In the genomic region with DNA sequence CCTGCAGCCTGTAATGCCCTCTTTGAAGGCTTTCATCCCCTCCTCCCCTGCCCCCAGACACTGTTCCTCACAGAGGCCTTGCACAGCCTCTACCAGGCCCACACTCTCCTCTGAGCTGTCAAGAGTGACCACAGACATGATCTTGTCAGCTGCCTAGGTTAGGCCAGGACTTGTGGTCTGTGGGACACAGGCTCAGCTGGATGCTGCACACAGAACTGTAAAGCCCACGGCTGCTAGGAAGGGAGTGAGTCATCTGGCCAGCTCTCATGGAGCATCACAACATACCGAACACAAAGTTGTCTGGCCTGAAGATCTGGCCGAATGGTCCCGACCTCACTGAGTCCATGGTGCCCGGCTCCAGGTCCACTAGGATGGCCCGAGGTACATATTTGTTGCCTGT, we compare ENCODE assay signal across 10 mouse cellular contexts. TPM values are rescaled to one million over a fixed set of nuclear protein-coding genes. Genes with fewer than 3 reads are reported as not detected.
DNase-seq lines count a peak whose midpoint lies in the region; ATAC-seq and TF ChIP-seq lines count a peak whose summit lies in the region.
"Not testable (repeated sequence)": the region's sequence is repeated elsewhere in the genome, so short reads cannot be mapped to it uniquely, and the experiment has no call there.
"Had no signal": no experiment of that assay in that cellular context is flagged by ENCODE, and none has a peak within 500 bp of the region (broad histone marks: within the 10 kb centered on the region; RNA-seq: fewer than 3 reads in every experiment).

No protein-coding gene starts in this region.

- not testable (repeated sequence) for H3K27me3 ChIP-seq in embryonic facial prominence, embryonic 13.5 days; forebrain, postnatal 0 days (ENCODE audit: insufficient read depth, low read length); hindbrain, embryonic 12.5 days; intestine, embryonic 16.5 days (replicated peaks; ENCODE audit: control insufficient read depth, insufficient read depth, low read length); megakaryocyte, embryonic 14.5 days (replicated peaks); midbrain, embryonic 16.5 days (ENCODE audit: control insufficient read depth, insufficient read depth, low read depth, low read length); neural tube, embryonic 15.5 days (replicated peaks)

- H3K36me3 ChIP-seq in embryonic facial prominence, embryonic 13.5 days = peaks cover 12% of the 10 kb centered on the region
- H3K36me3 ChIP-seq in forebrain, postnatal 0 days (ENCODE audit: insufficient read depth); intestine, embryonic 16.5 days (ENCODE audit: control insufficient read depth, insufficient read depth, low read length); midbrain, embryonic 16.5 days (ENCODE audit: control insufficient read depth, insufficient read depth, low read length): not testable (repeated sequence)
- H3K36me3 ChIP-seq in hindbrain, embryonic 12.5 days = peaks cover 17% of the 10 kb centered on the region
- peaks cover 43% of the 10 kb centered on the region for H3K36me3 ChIP-seq in megakaryocyte, embryonic 14.5 days (replicated peaks; ENCODE audit: low read length)
- H3K36me3 ChIP-seq in neural tube, embryonic 15.5 days = peaks cover 16% of the 10 kb centered on the region

- not testable (repeated sequence) for ATAC-seq in embryonic facial prominence, embryonic 13.5 days (ENCODE audit: insufficient number of reproducible peaks, insufficient read depth, low FRiP score, low TSS enrichment, low read depth); forebrain, postnatal 0 days; hindbrain, embryonic 12.5 days (ENCODE audit: low FRiP score); intestine, embryonic 16.5 days; midbrain, embryonic 16.5 days; neural tube, embryonic 15.5 days (ENCODE audit: low FRiP score)

- DNase-seq in 416B (ENCODE audit: low read depth) = peak; percentile 30
- not testable (repeated sequence) for DNase-seq in forebrain, postnatal 0 days

- not testable (repeated sequence) for H3K9me3 ChIP-seq in embryonic facial prominence, embryonic 13.5 days; forebrain, postnatal 0 days (ENCODE audit: low read length); hindbrain, embryonic 12.5 days (replicated peaks); intestine, embryonic 16.5 days (ENCODE audit: control insufficient read depth, low read length); megakaryocyte, embryonic 14.5 days; midbrain, embryonic 16.5 days (replicated peaks; ENCODE audit: control insufficient read depth, low read length, poor library complexity, severe bottlenecking); neural tube, embryonic 15.5 days (replicated peaks)

- not testable (repeated sequence) for TF ChIP-seq CTCF in forebrain, postnatal 0 days (IDR thresholded peaks at IDR 0.05; ENCODE audit: low read depth)

- H3K27ac ChIP-seq in embryonic facial prominence, embryonic 13.5 days; intestine, embryonic 16.5 days (ENCODE audit: low read length): not testable (repeated sequence)
- H3K27ac ChIP-seq in forebrain, postnatal 0 days (ENCODE audit: low read depth, low read length) = peak overlapping the region; percentile 94
- H3K27ac ChIP-seq in hindbrain, embryonic 12.5 days = peak overlapping the region; percentile 95; the same call in 1 of the 2 replicates
- H3K27ac ChIP-seq in midbrain, embryonic 16.5 days (ENCODE audit: low read length) = peak overlapping the region; percentile 97
- H3K27ac ChIP-seq in neural tube, embryonic 15.5 days (replicated peaks) = peak overlapping the region; percentile 93; the same call in 1 of the 2 replicates

- 83% methylated on average over 6 of the region's 6 CpGs for WGBS in embryonic facial prominence, embryonic 13.5 days
- WGBS in forebrain, postnatal 0 days = 73% methylated on average over 6 of the region's 6 CpGs
- 73% methylated on average over 6 of the region's 6 CpGs for WGBS in hindbrain, embryonic 12.5 days
- 82% methylated on average over 6 of the region's 6 CpGs for WGBS in intestine, embryonic 16.5 days
- 56% methylated on average over 6 of the region's 6 CpGs for WGBS in midbrain, embryonic 16.5 days
- 73% methylated on average over 6 of the region's 6 CpGs for WGBS in neural tube, embryonic 15.5 days

- H3K4me3 ChIP-seq in embryonic facial prominence, embryonic 13.5 days; intestine, embryonic 16.5 days (ENCODE audit: low read length): not testable (repeated sequence)
- peak overlapping the region; percentile 98 for H3K4me3 ChIP-seq in forebrain, postnatal 0 days (ENCODE audit: low read depth, low read length)
- peak overlapping the region; percentile 68 for H3K4me3 ChIP-seq in hindbrain, embryonic 12.5 days
- peak overlapping the region; percentile 76 for H3K4me3 ChIP-seq in megakaryocyte, embryonic 14.5 days (replicated peaks)
- H3K4me3 ChIP-seq in midbrain, embryonic 16.5 days (ENCODE audit: low read depth, low read length) = peak overlapping the region; percentile 95
- peak overlapping the region; percentile 86 for H3K4me3 ChIP-seq in neural tube, embryonic 15.5 days (replicated peaks)

- 0 out of 2 replicates have a peak overlapping the region, but pooled peaks have one; percentile 86 for H3K4me2 ChIP-seq in embryonic facial prominence, embryonic 13.5 days
- peak overlapping the region; percentile 85 for H3K4me2 ChIP-seq in forebrain, postnatal 0 days (ENCODE audit: low read depth)
- peak overlapping the region; percentile 63 for H3K4me2 ChIP-seq in hindbrain, embryonic 12.5 days (replicated peaks)
- H3K4me2 ChIP-seq in intestine, embryonic 16.5 days (ENCODE audit: low read depth, low read length) = 0 out of 2 replicates have a peak overlapping the region, but pooled peaks have one; percentile 85
- H3K4me2 ChIP-seq in midbrain, embryonic 16.5 days (ENCODE audit: low read length) = peak overlapping the region; percentile 66
- peak overlapping the region; percentile 83 for H3K4me2 ChIP-seq in neural tube, embryonic 15.5 days

- peaks cover 18% of the 10 kb centered on the region for H3K4me1 ChIP-seq in embryonic facial prominence, embryonic 13.5 days
- peaks cover 15% of the 10 kb centered on the region; the same call in 1 of the 2 replicates for H3K4me1 ChIP-seq in forebrain, postnatal 0 days (ENCODE audit: insufficient read depth)
- H3K4me1 ChIP-seq in hindbrain, embryonic 12.5 days = peaks cover 33% of the 10 kb centered on the region
- H3K4me1 ChIP-seq in intestine, embryonic 16.5 days (ENCODE audit: control insufficient read depth, insufficient read depth, low read length) = not testable (repeated sequence)
- H3K4me1 ChIP-seq in megakaryocyte, embryonic 14.5 days = peaks cover 43% of the 10 kb centered on the region
- peaks cover 16% of the 10 kb centered on the region for H3K4me1 ChIP-seq in midbrain, embryonic 16.5 days (ENCODE audit: control insufficient read depth, insufficient read depth, low read length)
- peaks cover 35% of the 10 kb centered on the region for H3K4me1 ChIP-seq in neural tube, embryonic 15.5 days

- not testable (repeated sequence) for H3K9ac ChIP-seq in embryonic facial prominence, embryonic 13.5 days; intestine, embryonic 16.5 days (ENCODE audit: low read depth, low read length)
- peak overlapping the region; percentile 98; the same call in 1 of the 2 replicates for H3K9ac ChIP-seq in forebrain, postnatal 0 days
- peak overlapping the region; percentile 84; the same call in 1 of the 2 replicates for H3K9ac ChIP-seq in hindbrain, embryonic 12.5 days
- H3K9ac ChIP-seq in midbrain, embryonic 16.5 days (ENCODE audit: low read depth, low read length) = peak overlapping the region; percentile 99
- peak overlapping the region; percentile 97 for H3K9ac ChIP-seq in neural tube, embryonic 15.5 days (replicated peaks)

RNA-seq across cellular contexts. Expression of gene Tubb2a, which starts 1.9 kb away (rescaled TPM):
- polyA plus RNA-seq in embryonic facial prominence, embryonic 13.5 days (2015; fragmentation: Nextera tagmentation; extraction: Ambion mirVana) = 133 and 136 TPM in 2 replicates
- 4,454 and 4,559 TPM in 2 replicates for total RNA-seq in forebrain, postnatal 0 days (2014; rRNA removed)
- 3,524 and 3,579 TPM in 2 replicates for polyA plus RNA-seq in forebrain, postnatal 0 days (2015; fragmentation: Nextera tagmentation; extraction: Ambion mirVana)
- 785 and 845 TPM in 2 replicates for polyA plus RNA-seq in hindbrain, embryonic 12.5 days (2016; fragmentation: Nextera tagmentation; extraction: Ambion mirVana)
- 149 and 162 TPM in 2 replicates for polyA plus RNA-seq in intestine, embryonic 16.5 days (2015; fragmentation: Nextera tagmentation; extraction: Ambion mirVana)
- polyA plus RNA-seq in megakaryocyte, embryonic 14.5 days (2012; ENCODE audit: insufficient read depth, low replicate concordance) = 95.9 and 122 TPM in 2 replicates
- polyA plus RNA-seq in midbrain, embryonic 16.5 days (2015; fragmentation: Nextera tagmentation; extraction: Ambion mirVana) = 3,297 and 3,828 TPM in 2 replicates
- polyA plus RNA-seq in neural tube, embryonic 15.5 days (2015; fragmentation: Nextera tagmentation; extraction: Ambion mirVana) = 2,701 and 3,281 TPM in 2 replicates

RNA-seq across cellular contexts. Expression of gene Bphl, which starts 38.5 kb away (rescaled TPM):
- 50.8 and 53.9 TPM in 2 replicates for polyA plus RNA-seq in embryonic facial prominence, embryonic 13.5 days (2015; fragmentation: Nextera tagmentation; extraction: Ambion mirVana)
- 37.1 and 40.5 TPM in 2 replicates for total RNA-seq in forebrain, postnatal 0 days (2014; rRNA removed)
- 46.0 and 51.2 TPM in 2 replicates for polyA plus RNA-seq in forebrain, postnatal 0 days (2015; fragmentation: Nextera tagmentation; extraction: Ambion mirVana)
- polyA plus RNA-seq in hindbrain, embryonic 12.5 days (2016; fragmentation: Nextera tagmentation; extraction: Ambion mirVana) = 34.4 and 44.0 TPM in 2 replicates
- 74.7 and 86.3 TPM in 2 replicates for polyA plus RNA-seq in intestine, embryonic 16.5 days (2015; fragmentation: Nextera tagmentation; extraction: Ambion mirVana)
- polyA plus RNA-seq in megakaryocyte, embryonic 14.5 days (2012; ENCODE audit: insufficient read depth, low replicate concordance) = 20.4 and 35.2 TPM in 2 replicates
- polyA plus RNA-seq in midbrain, embryonic 16.5 days (2015; fragmentation: Nextera tagmentation; extraction: Ambion mirVana) = 39.2 and 45.1 TPM in 2 replicates
- polyA plus RNA-seq in neural tube, embryonic 15.5 days (2015; fragmentation: Nextera tagmentation; extraction: Ambion mirVana) = 40.7 and 44.9 TPM in 2 replicates

RNA-seq across cellular contexts. Expression of gene Tubb2b, which starts 54.4 kb away (rescaled TPM):
- polyA plus RNA-seq in embryonic facial prominence, embryonic 13.5 days (2015; fragmentation: Nextera tagmentation; extraction: Ambion mirVana) = 45.6 and 46.3 TPM in 2 replicates
- 5,538 and 5,638 TPM in 2 replicates for total RNA-seq in forebrain, postnatal 0 days (2014; rRNA removed)
- 1,072 and 1,153 TPM in 2 replicates for polyA plus RNA-seq in forebrain, postnatal 0 days (2015; fragmentation: Nextera tagmentation; extraction: Ambion mirVana)
- polyA plus RNA-seq in hindbrain, embryonic 12.5 days (2016; fragmentation: Nextera tagmentation; extraction: Ambion mirVana) = 363 and 373 TPM in 2 replicates
- 30.4 and 36.0 TPM in 2 replicates for polyA plus RNA-seq in intestine, embryonic 16.5 days (2015; fragmentation: Nextera tagmentation; extraction: Ambion mirVana)
- polyA plus RNA-seq in megakaryocyte, embryonic 14.5 days (2012; ENCODE audit: insufficient read depth, low replicate concordance) = 11.0 and 15.6 TPM in 2 replicates
- 1,230 and 1,315 TPM in 2 replicates for polyA plus RNA-seq in midbrain, embryonic 16.5 days (2015; fragmentation: Nextera tagmentation; extraction: Ambion mirVana)
- polyA plus RNA-seq in neural tube, embryonic 15.5 days (2015; fragmentation: Nextera tagmentation; extraction: Ambion mirVana) = 777 and 1,015 TPM in 2 replicates
- total RNA-seq: hematopoietic stem cell, adult 5-6 weeks; megakaryocyte progenitor cell, adult 5-6 weeks had no signal
